Mouse (Mus musculus): ENCODE measurements around the gene Parp8. TPM values are rescaled to one million over a fixed set of nuclear protein-coding genes. Genes with fewer than 3 reads are reported as not detected.

The Parp8 gene
- total RNA-seq, 2 experiments from 2014 or later: 20.9 to 21.9 TPM

GRCm38 (mm10) chr13:117033676-117034308, 8.5 kb upstream of the Parp8 start:
- H3K4me3 ChIP-seq: no peak overlapping the region
- intact Hi-C loops (cut with DNase I): no loop called here
- no peak for TF ChIP-seq CTCF (IDR thresholded peaks at IDR 0.05)
- DNase-seq (ENCODE audit: extremely low spot score in 1 of 2, low spot score in 2 of 2): no peak
- no peak overlapping the region for H3K27ac ChIP-seq

GRCm38 (mm10) chr13:117032402-117032801, 7.1 kb upstream of the Parp8 start:
- Histone ChIP-seq H3K27ac (no peak overlapping the region), H3K4me3 (no peak overlapping the region)
- intact Hi-C loops (cut with DNase I): no loop called here
- TF ChIP-seq CTCF (IDR thresholded peaks at IDR 0.05): no peak
- no peak for DNase-seq (ENCODE audit: extremely low spot score in 1 of 2, low spot score in 2 of 2)

GRCm38 (mm10) chr13:117031546-117031945, 6.2 kb upstream of the Parp8 start:
- TF ChIP-seq CTCF (IDR thresholded peaks at IDR 0.05): no peak
- H3K4me3 ChIP-seq: no peak overlapping the region
- H3K27ac ChIP-seq: no peak overlapping the region
- DNase-seq (ENCODE audit: extremely low spot score in 1 of 2, low spot score in 2 of 2): no peak
- intact Hi-C loops (cut with DNase I): no loop called here

- no peak for DNase-seq (ENCODE audit: extremely low spot score in 1 of 2, low spot score in 2 of 2)
- TF ChIP-seq CTCF (IDR thresholded peaks at IDR 0.05): no peak
- H3K4me3 ChIP-seq: no peak overlapping the region
- intact Hi-C loops (cut with DNase I): loop anchor here (5.0 to 10.0 kb wide), 2 partner anchors 146 to 263 kb away; no protein-coding TSS in a partner anchor
- H3K27ac ChIP-seq: no peak overlapping the region
Observed at GRCm38 (mm10) chr13:117028221-117028620, 2.9 kb upstream of the Parp8 start.

GRCm38 (mm10) chr13:117027336-117027735, 2.0 kb upstream of the Parp8 start:
- DNase-seq (ENCODE audit: extremely low spot score in 1 of 2, low spot score in 2 of 2): no peak
- intact Hi-C loops (cut with DNase I): loop anchor here (5.0 to 10.0 kb wide), 2 partner anchors 145 to 263 kb away; no protein-coding TSS in a partner anchor
- H3K4me3 ChIP-seq: no peak overlapping the region
- TF ChIP-seq CTCF (IDR thresholded peaks at IDR 0.05): no peak
- no peak overlapping the region for H3K27ac ChIP-seq

- TF ChIP-seq CTCF (IDR thresholded peaks at IDR 0.05): no peak
- no peak for DNase-seq (ENCODE audit: extremely low spot score in 1 of 2, low spot score in 2 of 2)
- intact Hi-C loops (cut with DNase I): loop anchor here (5.0 to 10.0 kb wide), 2 partner anchors 144 to 262 kb away; no protein-coding TSS in a partner anchor
- Histone ChIP-seq H3K27ac (no peak overlapping the region), H3K4me3 (peak overlapping the region; percentile 93; the same call in 1 of the 2 replicates)
Observed at GRCm38 (mm10) chr13:117026276-117026780, 991 bp upstream of the Parp8 start.

- TF ChIP-seq CTCF (IDR thresholded peaks at IDR 0.05): no peak
- intact Hi-C loops (cut with DNase I): loop anchor here (5.0 to 10.0 kb wide), 2 partner anchors 143 to 260 kb away; no protein-coding TSS in a partner anchor
- DNase-seq (ENCODE audit: extremely low spot score in 1 of 2, low spot score in 2 of 2): peak in 1 of 2 experiments; percentile 23
- Histone ChIP-seq H3K4me3 (peak overlapping the region; percentile 93), H3K27ac (peak overlapping the region; percentile 89)
Observed at GRCm38 (mm10) chr13:117024916-117025225, 466 bp downstream of the Parp8 start.

- TF ChIP-seq CTCF (IDR thresholded peaks at IDR 0.05): no peak; the same call in 1 of the 2 replicates
- Histone ChIP-seq H3K27ac (peak overlapping the region; percentile 89), H3K4me3 (peak overlapping the region; percentile 93)
- intact Hi-C loops (cut with DNase I): loop anchor here (10.0 kb wide), 1 partner anchor 260 kb away; no protein-coding TSS in a partner anchor
- DNase-seq (ENCODE audit: extremely low spot score in 1 of 2, low spot score in 2 of 2): peak; percentile 57 to 65
Observed at GRCm38 (mm10) chr13:117024127-117024915, 1.0 kb downstream of the Parp8 start.

GRCm38 (mm10) chr13:117023346-117024050, 1.8 kb downstream of the Parp8 start:
- Histone ChIP-seq H3K4me3 (peak overlapping the region; percentile 93), H3K27ac (peak overlapping the region; percentile 89; the same call in 1 of the 2 replicates)
- intact Hi-C loops (cut with DNase I): loop anchor here (10.0 kb wide), 1 partner anchor 259 kb away; no protein-coding TSS in a partner anchor
- no peak for TF ChIP-seq CTCF (IDR thresholded peaks at IDR 0.05)
- no peak for DNase-seq (ENCODE audit: extremely low spot score in 1 of 2, low spot score in 2 of 2)

- intact Hi-C loops (cut with DNase I): loop anchor here (10.0 kb wide), 1 partner anchor 256 kb away; no protein-coding TSS in a partner anchor
- H3K27ac ChIP-seq: no peak overlapping the region
- no peak for TF ChIP-seq CTCF (IDR thresholded peaks at IDR 0.05)
- DNase-seq (ENCODE audit: extremely low spot score in 1 of 2, low spot score in 2 of 2): no peak
- H3K4me3 ChIP-seq: no peak overlapping the region
Observed at GRCm38 (mm10) chr13:117020631-117021030, 4.7 kb downstream of the Parp8 start.

GRCm38 (mm10) chr13:117018676-117019075, 6.7 kb downstream of the Parp8 start:
- intact Hi-C loops (cut with DNase I): no loop called here
- no peak for DNase-seq (ENCODE audit: extremely low spot score in 1 of 2, low spot score in 2 of 2)
- no peak for TF ChIP-seq CTCF (IDR thresholded peaks at IDR 0.05)
- Histone ChIP-seq H3K27ac (no peak overlapping the region), H3K4me3 (no peak overlapping the region)

Measured in left cerebral cortex, adult 2 months (tissue).